Mouse (Mus musculus) stomach, postnatal 0 days (tissue): ENCODE data around the gene Fam78b. TPM values are rescaled to one million over a fixed set of nuclear protein-coding genes. Genes with fewer than 3 reads are reported as not detected.

ENCODE experiments used
- ATAC-seq: fragments of 200-750 bp; cut with Nextera tagmentation; 2 replicates; pipeline ENCODE4 v1.8.0; 2017; ENCODE audit not compliant: low FRiP score, low TSS enrichment
- DNase-seq: peaks from one replicate; pipeline ENCODE4 v3.0.0-alpha.2; 2016; ENCODE audit warnings: low spot score
- H3K27ac ChIP-seq: fragments of 300-500 bp; sonication (generic); replicated peaks from 2 replicates; pipeline ENCODE4 v1.5.1; 2014; ENCODE audit warnings: mild to moderate bottlenecking, control low read depth
- H3K27me3 ChIP-seq: fragments of 300-500 bp; sonication (generic); 2 replicates; pipeline ENCODE4 v1.6.1; 2014; ENCODE audit warnings: low read length; ENCODE audit not compliant: control insufficient read depth, insufficient read depth
- H3K36me3 ChIP-seq: fragments of 300-500 bp; sonication (generic); 2 replicates; pipeline ENCODE4 v1.6.1; 2014; ENCODE audit warnings: low read length, mixed read lengths; ENCODE audit not compliant: control insufficient read depth, insufficient read depth
- H3K4me1 ChIP-seq: fragments of 300-500 bp; sonication (generic); replicated peaks from 2 replicates; pipeline ENCODE4 v1.6.1; 2014; ENCODE audit warnings: antibody characterized with exemption; ENCODE audit not compliant: control insufficient read depth, insufficient read depth
- H3K4me2 ChIP-seq: fragments of 300-500 bp; sonication (generic); replicated peaks from 2 replicates; pipeline ENCODE4 v1.6.1; 2014; ENCODE audit warnings: low read depth, mild to moderate bottlenecking, control low read depth, moderate library complexity
- H3K4me3 ChIP-seq: fragments of 300-500 bp; sonication (generic); 2 replicates; pipeline ENCODE4 v1.5.1; 2014; ENCODE audit warnings: low read depth, low read length, control low read depth
- H3K9ac ChIP-seq: fragments of 300-500 bp; sonication (generic); 2 replicates; pipeline ENCODE4 v1.6.1; 2014; ENCODE audit warnings: mild to moderate bottlenecking, low read length, control low read depth, mixed read lengths
- H3K9me3 ChIP-seq: fragments of 300-500 bp; sonication (generic); 2 replicates; pipeline ENCODE4 v1.6.1; 2016; ENCODE audit warnings: low read length; ENCODE audit not compliant: control insufficient read depth
- CTCF ChIP-seq: IDR thresholded peaks from 2 replicates; pipeline ENCODE4 v1.5.1; 2016; ENCODE audit warnings: antibody characterized with exemption, low read depth, mild to moderate bottlenecking, moderate library complexity
- EP300 ChIP-seq: optimal IDR thresholded peaks from 2 replicates; pipeline ENCODE3; 2016; ENCODE audit warnings: antibody characterized with exemption
- WGBS: fragments of 180-500 bp; shearing (Covaris S2); extraction: QIAGEN DNeasy Blood & Tissue Kit; methylation state at CpG from one replicate; pipeline ENCODE4 v1.1.7; 2014; 5-methylcytosine and 5-hydroxymethylcytosine counted together
- polyA plus RNA-seq: library from polyadenylated mRNA; unstranded; fragments of >200 nt; fragmentation: Nextera tagmentation; extraction: Ambion mirVana; gene quantifications from 2 replicates; pipeline ENCODE4 v1.2.1, GENCODE M21; 2015

Gene Fam78b
- polyA plus RNA-seq, 1 experiment from 2014 or later: 0.36 TPM

GRCm38 (mm10) chr1:167116733-167117132, 115.5 kb downstream of the Fam78b start:
- Histone ChIP-seq H3K27ac (no peak overlapping the region), H3K9me3 (no peaks in the 10 kb centered on the region), H3K36me3 (no peaks in the 10 kb centered on the region), H3K4me2 (no peak overlapping the region), H3K9ac (no peak overlapping the region), H3K27me3 (no peaks in the 10 kb centered on the region), H3K4me3 (no peak overlapping the region), H3K4me1 (no peaks in the 10 kb centered on the region)
- no peak for ATAC-seq
- TF ChIP-seq EP300 (no peak), CTCF (no peak)
- 68% methylated on average over 3 of the region's 3 CpGs for WGBS
- DNase-seq: no peak

DNA sequence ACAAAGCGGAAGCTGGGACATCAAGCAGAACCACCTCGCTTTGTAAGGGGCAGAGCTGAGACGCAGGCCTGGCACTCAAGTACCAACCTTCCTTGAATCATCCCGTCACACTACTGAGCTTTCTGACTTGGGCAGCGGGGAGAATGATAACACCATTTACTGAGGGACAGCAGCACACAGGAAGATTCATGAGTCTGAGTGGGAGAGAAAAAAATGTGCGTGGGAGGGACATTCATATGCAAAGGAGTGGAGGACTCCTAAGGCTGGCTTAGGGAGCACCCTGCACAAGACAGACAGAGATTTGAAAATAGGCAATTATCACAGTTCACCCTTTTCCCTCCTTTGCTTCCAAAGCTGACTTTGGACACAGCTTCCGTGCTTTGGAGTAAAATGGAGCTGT, 117.8 kb downstream of the Fam78b start:
- DNase-seq (no peak), ATAC-seq (no peak)
- Histone ChIP-seq H3K27ac (no peak overlapping the region), H3K27me3 (no peaks in the 10 kb centered on the region), H3K4me3 (no peak overlapping the region), H3K9ac (no peak overlapping the region), H3K36me3 (no peaks in the 10 kb centered on the region), H3K4me2 (no peak overlapping the region), H3K4me1 (no peaks in the 10 kb centered on the region), H3K9me3 (no peaks in the 10 kb centered on the region)
- no peak for TF ChIP-seq CTCF
- TF ChIP-seq EP300: no peak
- 77% methylated on average over 7 of the region's 7 CpGs for WGBS

- ATAC-seq: no peak
- WGBS: 74% methylated on average over 8 of the region's 8 CpGs
Observed at GRCm38 (mm10) chr1:167119439-167119838, 118.2 kb downstream of the Fam78b start.

DNA sequence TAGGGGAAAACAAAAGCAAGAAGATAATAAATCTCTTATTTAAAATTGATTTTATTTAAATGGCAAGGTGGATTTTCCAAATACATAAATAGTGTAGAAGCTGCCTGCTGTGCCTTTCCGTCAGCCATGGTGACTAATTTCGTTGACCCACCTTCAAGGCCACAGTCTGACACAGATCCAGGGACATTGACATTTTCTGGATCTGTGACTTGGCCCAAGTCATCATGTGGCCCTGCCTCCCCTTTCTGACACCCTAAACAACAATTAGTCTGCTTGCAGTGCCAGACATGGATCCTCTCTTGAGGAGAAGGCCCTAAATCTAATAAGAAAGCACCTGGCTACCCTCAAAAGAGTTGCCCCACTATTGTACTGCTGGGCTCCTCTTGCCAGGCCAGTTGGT, 121.2 kb downstream of the Fam78b start:
- Histone ChIP-seq H3K4me3 (no peak overlapping the region), H3K27me3 (no peaks in the 10 kb centered on the region), H3K27ac (no peak overlapping the region), H3K9ac (no peak overlapping the region), H3K4me2 (no peak overlapping the region), H3K36me3 (no peaks in the 10 kb centered on the region), H3K4me1 (no peaks in the 10 kb centered on the region), H3K9me3 (no peaks in the 10 kb centered on the region)
- WGBS: 75% methylated on average over 2 of the region's 2 CpGs
- DNase-seq: no peak
- no peak for TF ChIP-seq EP300
- TF ChIP-seq CTCF: no peak
- no peak for ATAC-seq

More at GRCm38 (mm10) chr1:167119439-167119838, 118.2 kb downstream of the Fam78b start:
- no peaks in the 10 kb centered on the region for H3K36me3 ChIP-seq
- H3K4me2 ChIP-seq: no peak overlapping the region
- H3K27ac ChIP-seq: no peak overlapping the region
- DNase-seq: no peak
- no peaks in the 10 kb centered on the region for H3K4me1 ChIP-seq
- H3K9me3 ChIP-seq: no peaks in the 10 kb centered on the region
- H3K4me3 ChIP-seq: no peak overlapping the region
- no peaks in the 10 kb centered on the region for H3K27me3 ChIP-seq
- TF ChIP-seq CTCF: no peak
- no peak for TF ChIP-seq EP300
- no peak overlapping the region for H3K9ac ChIP-seq

- Histone ChIP-seq H3K9ac (no peak overlapping the region), H3K9me3 (no peaks in the 10 kb centered on the region), H3K27me3 (no peaks in the 10 kb centered on the region), H3K27ac (no peak overlapping the region), H3K4me2 (no peak overlapping the region), H3K4me3 (no peak overlapping the region), H3K36me3 (no peaks in the 10 kb centered on the region), H3K4me1 (no peaks in the 10 kb centered on the region)
- ATAC-seq (no peak), DNase-seq (no peak)
- TF ChIP-seq EP300: no peak
- no peak for TF ChIP-seq CTCF
Observed at GRCm38 (mm10) chr1:167123551-167123950, 122.3 kb downstream of the Fam78b start.

DNA sequence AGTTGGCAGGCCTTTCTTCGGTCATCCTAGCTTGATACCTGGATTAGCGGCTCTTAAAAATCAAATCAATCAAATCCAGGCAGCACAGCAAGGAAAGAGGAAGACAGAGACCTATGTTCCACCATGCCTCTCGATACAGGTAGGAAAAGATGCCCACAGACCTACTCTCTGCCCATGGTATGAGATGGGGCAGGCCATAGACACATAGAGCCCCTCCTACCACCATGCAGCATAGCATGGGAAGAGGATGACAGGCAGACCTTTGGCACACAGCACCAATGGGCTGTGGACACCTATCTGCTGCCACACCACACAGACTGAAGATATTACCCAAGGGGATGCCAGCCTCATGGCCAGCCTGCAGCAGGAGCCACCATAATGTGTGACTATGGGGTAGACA, 124.7 kb downstream of the Fam78b start:
- no peaks in the 10 kb centered on the region for H3K4me1 ChIP-seq
- ATAC-seq: no peak

More for the DNA sequence above, 124.7 kb downstream of the Fam78b start:
- Histone ChIP-seq H3K27me3 (no peaks in the 10 kb centered on the region), H3K36me3 (no peaks in the 10 kb centered on the region), H3K4me2 (no peak overlapping the region), H3K9me3 (no peaks in the 10 kb centered on the region), H3K9ac (no peak overlapping the region), H3K27ac (no peak overlapping the region), H3K4me3 (no peak overlapping the region)
- 64% methylated on average over 3 of the region's 3 CpGs for WGBS
- DNase-seq: no peak
- TF ChIP-seq EP300 (no peak), CTCF (no peak)
